In genomic region chr19:8722907-8723573, GRCm38 (mm10) we compare ENCODE assay signal across 8 mouse cellular contexts. TPM values are rescaled to one million over a fixed set of nuclear protein-coding genes. Genes with fewer than 3 reads are reported as not detected.
DNase-seq lines count a peak whose midpoint lies in the region; ATAC-seq and TF ChIP-seq lines count a peak whose summit lies in the region.

TSS of gene Slc3a2 (minus strand) at chr19:8723369.

- no peak for TF ChIP-seq CTCF in cortical plate, adult 2 months (IDR thresholded peaks at IDR 0.05; ENCODE audit: extremely low read depth, insufficient read depth, low read length)

- peak; percentile 95 for TF ChIP-seq POLR2A in cortical plate, adult 2 months (IDR thresholded peaks at IDR 0.05; ENCODE audit: extremely low read depth, insufficient read depth, low read length)

- peak within 1 kb of the TSS; percentile 96 for H3K27ac ChIP-seq in cortical plate, adult 2 months (ENCODE audit: insufficient read depth, low read length)

- DNase-seq in gastrocnemius, adult 8-10 months (ENCODE audit: low spot score in 2 of 2): peak; percentile 92 to 95
- peak; percentile 98 for DNase-seq in hindlimb bud, embryonic 11.5 days (ENCODE audit: extremely low spot score, low read depth, low spot score)
- DNase-seq in left cerebral cortex, adult 8-10 months (ENCODE audit: low spot score in 2 of 2): peak; percentile 90 to 97
- peak; percentile 98 for DNase-seq in right cerebral cortex, postnatal 10 days (ENCODE audit: low spot score in 2 of 2)
- DNase-seq in urinary bladder, postnatal 25 days (ENCODE audit: low spot score): peak; percentile 88

- peak within 1 kb of the TSS; percentile 86 for H3K4me3 ChIP-seq in cortical plate, adult 2 months (ENCODE audit: insufficient read depth, low read length)
- peak within 1 kb of the TSS; percentile 99 for H3K4me3 ChIP-seq in megakaryocyte, embryonic 14.5 days (replicated peaks)

- peaks cover 37% of the 10 kb centered on the region for H3K36me3 ChIP-seq in megakaryocyte, embryonic 14.5 days (replicated peaks; ENCODE audit: low read length)

- H3K27me3 ChIP-seq in megakaryocyte, embryonic 14.5 days (replicated peaks): no peaks in the 10 kb centered on the region

- no peaks in the 10 kb centered on the region for H3K9me3 ChIP-seq in megakaryocyte, embryonic 14.5 days

- H3K4me1 ChIP-seq in cortical plate, adult 2 months (ENCODE audit: control insufficient read depth, insufficient read depth, low read length): 0 out of 2 replicates have a peak, but pooled peaks cover 2% of the 10 kb centered on the region
- H3K4me1 ChIP-seq in megakaryocyte, embryonic 14.5 days: peaks cover 56% of the 10 kb centered on the region

- peak; percentile 89 for ATAC-seq in activated CD4-positive, CD25-positive, alpha-beta regulatory T cell, adult 4 months

RNA-seq across cellular contexts. Expression of gene Slc3a2, which starts in this region (rescaled TPM):
- polyA plus RNA-seq in activated CD4-positive, CD25-positive, alpha-beta regulatory T cell, adult 4 months (2017; shearing (Covaris generic)): 10 to 100 TPM; 60.3 to 69.3 TPM
- polyA plus RNA-seq in cortical plate, adult 2 months (2012; rRNA removed): 200 TPM in 2 replicates
- 10 to 100 TPM; 29.7 to 37.0 (median 31.1) TPM for total RNA-seq in gastrocnemius, adult 8-10 months (2022)
- total RNA-seq in left cerebral cortex, adult 8-10 months (2022): 100 to 1,000 TPM; 147 to 155 (median 150) TPM
- polyA plus RNA-seq in megakaryocyte, embryonic 14.5 days (2012; ENCODE audit: insufficient read depth, low replicate concordance): 139 and 161 TPM in 2 replicates

Comparison
In these comparisons a context has a peak if more than half of its experiments do, and no peak if none do; other contexts are left out.
1. Peak in every context shown above with its lines: DNase-seq, ATAC-seq, H3K4me3 ChIP-seq and H3K27ac ChIP-seq.